Mouse (Mus musculus): ENCODE results near the gene Dennd6a.
A peak's percentile ranks its signal among the peaks of the same experiment; 100 is the strongest.
"Not testable (repeated sequence)": the region's sequence is repeated elsewhere in the genome, so short reads cannot be mapped to it uniquely, and the experiment has no call there.

Gene Dennd6a

GRCm38 (mm10) chr14:26573556-26573955 is at the start of gene Dennd6a:
Gene Dennd6a, plus strand, starts transcription at chr14:26573856.
- not testable (repeated sequence) for DNase-seq (ENCODE audit: low read depth, low spot score)

DNA sequence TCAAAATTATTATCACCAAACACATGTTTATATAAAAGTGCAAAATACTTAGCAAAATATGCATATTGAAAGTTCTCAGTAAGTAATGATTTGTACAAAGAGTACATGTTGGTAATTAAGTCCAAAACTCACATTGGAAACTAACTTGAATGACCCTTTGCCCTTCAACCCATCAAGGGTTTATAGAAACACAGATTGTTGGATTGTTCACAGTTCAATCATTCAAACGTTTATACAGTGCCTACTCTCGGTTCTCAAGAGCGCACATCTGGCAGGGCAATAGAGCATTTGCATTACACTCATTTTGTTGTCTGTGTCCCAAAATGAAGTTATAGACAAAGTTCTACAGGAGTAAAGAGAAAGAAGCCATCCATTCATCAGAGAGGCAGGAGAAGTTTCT is 47.7 kb upstream of the Dennd6a start:
- peak; percentile 48 for DNase-seq (ENCODE audit: low read depth, low spot score)

DNA sequence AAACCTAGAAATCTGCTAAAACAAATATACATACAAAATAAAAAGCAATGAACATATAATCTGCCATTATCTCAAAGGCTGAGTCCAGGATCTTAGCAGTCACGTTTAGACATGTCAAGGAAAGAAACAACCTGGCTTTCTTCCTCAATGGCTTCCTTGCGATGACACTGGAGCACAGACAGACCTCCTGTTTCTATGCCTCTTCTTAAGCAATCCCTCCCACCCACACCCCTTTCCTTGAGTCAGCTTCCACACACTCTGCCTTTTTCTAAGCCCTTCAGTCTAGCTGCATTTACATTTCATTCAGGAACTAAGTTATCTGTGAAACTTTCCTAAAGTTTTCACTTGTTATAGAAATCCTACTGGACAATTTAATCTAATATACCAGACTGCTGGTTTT is 45.4 kb upstream of the Dennd6a start:
- DNase-seq (ENCODE audit: low read depth, low spot score): no peak

- peak; percentile 17 for DNase-seq (ENCODE audit: low read depth, low spot score)
Measured at GRCm38 (mm10) chr14:26530350-26530749, 43.3 kb upstream of the Dennd6a start.

DNA sequence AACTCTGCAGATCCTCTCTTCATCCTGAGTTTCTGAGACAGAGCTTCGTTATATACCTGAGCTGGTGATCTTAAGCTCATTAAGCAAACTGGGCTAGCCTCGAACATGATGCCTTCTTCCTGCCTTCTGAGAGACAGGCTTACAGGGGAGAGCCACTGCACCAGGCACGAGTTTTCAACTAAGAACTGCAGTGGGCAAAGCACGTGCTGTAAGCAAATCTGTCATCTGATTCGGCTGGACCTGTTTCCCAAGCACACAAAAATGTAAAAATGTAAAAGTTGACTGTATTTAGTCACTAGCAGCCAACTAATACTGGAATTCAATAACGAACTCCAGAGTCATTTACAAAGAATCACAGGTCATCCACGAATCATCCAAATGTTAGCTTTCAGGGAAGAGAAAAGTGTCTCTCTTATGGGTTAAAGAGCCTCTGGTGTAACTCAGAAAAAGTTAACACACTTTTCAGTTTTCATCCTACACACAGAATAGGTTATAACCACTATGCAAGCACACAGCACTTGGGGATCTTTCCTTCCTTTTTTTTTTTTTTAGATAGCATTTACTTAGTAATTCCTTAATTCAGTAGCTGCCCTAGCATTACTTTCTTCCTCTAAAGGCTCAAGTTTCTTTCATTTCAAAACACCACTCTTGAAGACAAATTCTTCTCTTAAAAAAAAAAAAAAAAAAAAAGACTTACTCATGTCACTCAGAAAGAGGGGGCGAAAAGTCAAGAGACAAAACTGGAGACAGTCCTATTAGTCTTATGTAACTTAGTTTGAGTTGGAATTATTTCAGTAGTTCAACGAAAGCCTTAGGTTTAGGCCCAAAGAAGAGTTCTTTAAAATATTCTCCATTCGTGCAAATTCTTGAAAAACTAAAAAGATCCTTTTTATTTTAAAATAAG is 42.0 kb upstream of the Dennd6a start:
- no peak for DNase-seq (ENCODE audit: low read depth, low spot score)

GRCm38 (mm10) chr14:26532752-26533151 is 40.9 kb upstream of the Dennd6a start:
- DNase-seq (ENCODE audit: low read depth, low spot score): no peak

DNA sequence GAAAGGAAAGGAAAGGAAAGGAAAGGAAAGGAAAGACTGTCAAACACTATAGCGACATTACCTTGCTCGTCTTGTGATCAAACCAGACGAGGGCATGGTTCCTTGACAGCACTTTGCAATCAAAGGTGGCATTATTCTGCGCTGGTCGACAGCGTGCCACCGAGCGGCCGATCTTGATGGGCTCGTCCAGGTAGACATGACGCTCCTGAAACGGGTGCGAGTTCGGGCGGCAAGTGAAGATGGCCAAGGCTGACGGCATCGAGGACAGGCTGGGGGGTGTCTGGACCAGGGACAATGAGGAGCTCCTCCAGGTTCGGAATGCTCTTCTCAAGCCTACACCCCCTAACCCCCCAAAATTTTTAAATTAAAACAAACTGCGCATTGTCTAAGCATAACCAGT is 40.4 kb upstream of the Dennd6a start:
- no peak for DNase-seq (ENCODE audit: low read depth, low spot score)

DNA sequence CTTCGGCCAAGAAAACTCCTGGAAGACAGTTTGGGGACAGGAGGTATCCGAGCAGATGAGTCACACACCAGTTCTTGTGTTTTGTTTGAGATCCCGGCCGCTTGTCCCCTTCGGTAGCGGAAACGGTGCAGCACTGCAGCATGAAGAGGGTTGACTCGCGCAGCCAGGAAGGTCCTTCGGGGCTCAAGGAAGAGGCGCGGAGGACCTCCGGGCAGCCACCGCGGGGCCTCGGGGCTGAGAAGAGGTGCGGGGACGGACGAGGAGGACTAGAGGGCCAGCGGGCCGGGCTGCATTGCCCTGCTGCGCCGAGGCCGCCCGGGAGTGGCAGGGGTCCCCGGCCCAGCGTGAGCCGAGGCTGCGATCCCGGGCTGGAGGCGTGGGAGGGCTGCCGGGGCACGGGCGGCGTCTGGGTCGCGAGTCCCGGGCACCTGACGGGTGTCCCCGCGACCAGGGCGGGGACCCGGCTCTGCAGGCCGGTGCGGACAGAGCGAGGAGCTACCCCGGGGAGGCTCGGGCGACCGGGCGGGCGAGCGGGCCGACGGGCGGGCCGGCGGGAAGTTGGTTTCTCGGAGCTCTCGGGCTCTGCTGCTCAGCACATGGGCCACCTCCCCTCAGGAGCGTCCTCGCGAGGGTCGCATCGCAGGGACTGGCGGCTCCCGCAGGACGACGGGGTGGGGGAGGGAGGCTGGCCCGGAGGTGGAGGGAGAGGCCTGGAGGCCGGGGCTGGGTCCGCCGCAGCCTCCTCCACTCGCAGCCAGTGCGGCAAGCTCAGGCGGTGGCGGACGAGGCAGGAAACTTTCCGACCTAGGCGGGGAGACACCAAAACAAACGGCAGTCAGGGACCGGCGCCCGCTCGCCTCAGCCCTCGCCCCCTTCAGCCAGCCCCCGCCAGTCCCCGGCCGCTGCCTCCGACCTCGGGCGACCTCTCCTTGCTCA is 39.6 kb upstream of the Dennd6a start:
- DNase-seq (ENCODE audit: low read depth, low spot score): peak; percentile 73

- DNase-seq (ENCODE audit: low read depth, low spot score): peak; percentile 99
Measured at GRCm38 (mm10) chr14:26534757-26535479, 38.7 kb upstream of the Dennd6a start, which contains the start of gene Slmap. Gene Slmap, minus strand, starts transcription at chr14:26534931.

- no peak for DNase-seq (ENCODE audit: low read depth, low spot score)
Measured at GRCm38 (mm10) chr14:26539241-26539640, 34.4 kb upstream of the Dennd6a start.

DNA sequence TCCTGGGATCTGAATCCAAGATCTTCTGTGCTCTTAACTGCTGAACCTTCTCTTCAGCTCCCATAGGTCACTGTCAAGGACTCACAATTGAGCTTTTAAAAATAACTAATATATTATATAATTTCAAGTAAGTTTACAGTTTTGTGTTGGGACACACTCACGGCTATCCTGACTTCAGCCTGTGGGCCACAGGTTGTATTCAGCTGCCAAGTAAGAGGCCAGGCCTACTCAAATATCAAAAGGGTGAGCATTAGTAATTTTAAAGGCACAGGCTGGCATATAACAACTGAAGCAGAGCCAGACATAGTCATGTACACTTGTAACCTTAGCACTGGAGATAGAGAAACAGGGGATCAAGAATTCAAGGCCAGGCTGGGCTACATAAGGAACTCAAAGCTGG is 33.1 kb upstream of the Dennd6a start:
- no peak for DNase-seq (ENCODE audit: low read depth, low spot score)

DNA sequence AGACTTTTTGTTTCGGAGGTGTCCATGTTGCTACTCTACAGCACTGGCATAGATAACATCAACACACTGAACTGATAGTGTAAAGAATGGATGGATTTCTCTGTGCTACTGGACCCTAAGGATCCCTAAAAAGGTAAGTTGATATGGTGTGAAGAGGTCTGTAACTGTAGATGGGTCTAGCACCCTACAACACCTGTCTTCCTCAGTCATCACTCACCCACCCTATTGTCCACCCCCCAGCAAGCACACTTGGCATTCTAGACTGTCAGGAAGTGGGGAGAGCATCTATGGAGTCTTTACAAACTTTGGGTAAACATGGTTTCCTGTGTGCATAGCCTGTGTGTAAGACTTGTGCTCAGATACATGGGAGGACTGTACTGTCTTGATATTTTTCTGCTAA is 31.5 kb upstream of the Dennd6a start:
- DNase-seq (ENCODE audit: low read depth, low spot score): no peak

DNA sequence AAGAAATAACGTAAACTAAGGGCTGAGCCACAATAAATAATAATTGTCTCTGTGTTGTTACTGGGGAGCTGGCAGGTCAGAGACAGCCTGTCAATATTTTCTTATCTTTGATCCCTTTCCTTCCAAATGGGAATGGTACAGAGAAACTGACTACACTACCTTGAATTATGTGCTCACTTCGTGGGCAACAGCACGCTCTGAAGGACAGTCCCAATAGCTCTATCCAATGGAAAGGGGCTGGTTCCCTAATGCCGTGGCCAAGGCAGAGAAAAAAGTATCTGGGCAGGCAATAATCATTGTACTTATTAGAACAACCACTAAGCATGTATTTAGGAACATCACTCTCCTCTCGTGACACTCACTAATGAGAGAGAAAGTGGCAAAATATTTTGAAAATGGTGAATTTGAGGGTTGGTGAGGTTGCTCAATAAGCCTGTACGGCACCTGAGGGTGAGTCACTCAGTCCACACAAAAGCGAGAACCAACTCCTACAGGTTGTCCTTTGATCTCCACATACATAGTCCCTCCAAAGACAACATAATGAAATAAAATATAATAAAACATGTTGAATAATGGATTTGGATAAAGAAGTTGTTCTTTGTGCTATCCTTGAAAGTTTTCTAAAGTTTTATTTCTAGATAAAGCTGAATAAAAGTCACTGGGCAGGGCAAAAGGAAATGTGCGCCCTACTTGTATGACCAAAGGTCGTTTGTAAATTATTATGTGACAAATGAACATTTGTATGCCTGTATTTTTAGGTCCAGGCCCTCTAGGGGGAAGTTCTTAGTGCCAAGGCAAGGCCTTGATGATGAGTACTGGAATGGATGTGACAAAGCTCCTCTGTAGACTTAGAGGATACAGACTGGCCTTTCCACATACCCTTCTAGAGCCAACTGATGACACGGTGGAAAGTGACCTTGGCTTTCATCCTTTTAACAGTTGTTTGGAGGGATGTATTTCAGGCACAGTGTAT is 25.9 kb upstream of the Dennd6a start:
- no peak for DNase-seq (ENCODE audit: low read depth, low spot score)

DNA sequence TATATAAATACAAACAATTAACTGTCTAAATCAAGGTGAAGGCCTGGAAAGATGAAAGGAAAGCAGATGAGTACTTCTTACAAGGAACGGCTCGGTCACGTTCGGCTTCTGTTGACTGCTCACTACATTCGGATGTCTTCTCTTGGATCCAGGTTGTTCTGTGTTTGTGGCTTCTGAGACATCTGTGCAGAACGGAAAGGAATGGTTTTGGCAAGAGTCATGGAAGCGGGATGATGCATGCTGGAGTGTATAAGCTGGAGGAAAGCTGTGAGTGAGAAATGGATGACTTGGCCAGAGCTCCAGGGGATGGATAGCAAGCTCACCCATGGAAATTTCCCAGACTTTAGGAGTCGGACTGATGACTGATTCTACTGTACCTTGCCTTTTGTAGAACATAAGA is 22.9 kb upstream of the Dennd6a start:
- DNase-seq (ENCODE audit: low read depth, low spot score): no peak

DNA sequence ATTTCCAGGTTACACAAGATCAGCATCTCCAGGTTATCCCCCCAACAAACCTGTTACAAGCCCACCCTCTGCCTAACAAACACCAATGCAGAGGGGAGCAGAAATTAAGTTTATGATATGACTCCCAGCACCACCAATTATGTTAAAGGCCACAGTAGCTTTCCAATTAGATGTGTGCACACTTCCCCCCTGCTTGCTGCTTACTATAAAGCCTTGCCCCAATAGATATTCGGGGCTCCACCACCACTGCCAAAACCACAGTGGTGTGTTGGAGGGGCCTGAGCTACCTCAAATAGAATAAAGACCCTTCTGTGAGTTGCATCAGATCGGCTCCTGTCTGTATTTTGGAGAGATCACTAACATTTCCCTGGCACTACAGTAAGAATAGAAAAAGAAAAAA is 21.2 kb upstream of the Dennd6a start:
- DNase-seq (ENCODE audit: low read depth, low spot score): no peak

GRCm38 (mm10) chr14:26552853-26553252 is 20.8 kb upstream of the Dennd6a start:
- no peak for DNase-seq (ENCODE audit: low read depth, low spot score)

DNA sequence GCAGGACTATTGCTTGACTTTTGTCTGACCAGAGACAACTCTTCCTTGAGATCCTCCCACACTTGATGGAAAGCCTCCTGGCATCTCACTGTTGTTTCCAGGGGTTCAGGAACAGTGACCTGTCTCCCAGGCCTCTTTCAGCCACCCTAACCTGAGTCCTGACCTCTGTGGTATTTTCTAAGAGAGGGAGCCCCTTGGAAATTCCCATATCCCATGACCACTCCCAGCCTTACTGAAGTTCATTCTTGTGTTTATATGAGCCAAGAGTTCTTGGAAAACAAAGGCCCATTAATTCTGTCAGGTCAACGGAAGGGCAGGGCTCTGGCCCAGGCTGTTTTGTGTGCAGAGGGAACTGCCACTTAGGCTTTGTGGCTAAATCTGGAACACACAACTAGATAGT is 16.1 kb upstream of the Dennd6a start:
- DNase-seq (ENCODE audit: low read depth, low spot score): peak; percentile 89

DNA sequence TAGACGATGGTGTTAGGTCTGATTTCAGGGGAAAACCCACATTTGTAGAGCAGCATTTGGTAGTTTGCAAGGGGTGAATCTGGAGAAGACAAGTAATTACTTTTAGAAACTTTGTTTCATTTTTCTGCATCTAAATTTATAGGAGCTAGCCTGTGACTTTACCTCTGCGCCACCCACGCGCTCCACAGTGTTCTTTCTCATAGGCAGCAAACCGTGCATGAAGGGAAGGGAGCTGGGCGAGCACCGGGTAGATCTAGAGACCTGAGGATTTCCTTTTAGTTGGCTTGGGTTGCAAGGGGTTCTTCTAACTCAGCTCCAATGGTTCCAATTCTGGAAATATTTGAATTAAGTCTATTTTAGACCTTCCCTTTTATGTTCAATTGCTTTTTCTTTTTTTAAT is 15.1 kb upstream of the Dennd6a start:
- DNase-seq (ENCODE audit: low read depth, low spot score): no peak

DNA sequence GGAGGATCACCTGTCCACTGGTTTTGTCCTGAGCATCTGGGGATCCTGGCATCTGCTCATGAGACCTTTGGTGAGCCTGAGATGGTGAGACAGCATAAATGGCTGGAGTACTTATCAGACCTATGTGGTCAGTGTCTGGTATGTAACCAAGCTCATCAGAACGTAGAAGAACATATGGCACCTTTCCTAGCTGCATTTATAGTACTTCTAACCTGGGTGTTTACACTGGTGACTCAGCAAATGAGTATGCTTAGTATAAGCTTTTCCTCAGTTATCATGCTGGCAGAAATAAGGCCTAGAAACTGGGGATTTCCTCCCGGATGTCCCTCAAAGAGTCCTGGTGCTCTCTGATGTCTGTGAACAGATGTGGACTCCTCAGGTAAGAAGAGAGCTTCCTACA is 11.4 kb upstream of the Dennd6a start:
- DNase-seq (ENCODE audit: low read depth, low spot score): no peak

- DNase-seq (ENCODE audit: low read depth, low spot score): no peak
Measured at GRCm38 (mm10) chr14:26569880-26570279, 3.8 kb upstream of the Dennd6a start.
